Mouse (Mus musculus) effector memory CD4-positive, alpha-beta T cell, adult 7 months (primary cell): ENCODE results near the gene Ppp1r3f. TPM values are rescaled to one million over a fixed set of nuclear protein-coding genes. Genes with fewer than 3 reads are reported as not detected.

Experiments used
- polyA plus RNA-seq: library from polyadenylated mRNA; unstranded; fragments of 100-300 nt; shearing (Covaris generic); gene quantifications from one replicate; pipeline ENCODE4 v1.2.1, GENCODE M21; 2017

Gene Ppp1r3f
- polyA plus RNA-seq = 2.9 TPM

DNA sequence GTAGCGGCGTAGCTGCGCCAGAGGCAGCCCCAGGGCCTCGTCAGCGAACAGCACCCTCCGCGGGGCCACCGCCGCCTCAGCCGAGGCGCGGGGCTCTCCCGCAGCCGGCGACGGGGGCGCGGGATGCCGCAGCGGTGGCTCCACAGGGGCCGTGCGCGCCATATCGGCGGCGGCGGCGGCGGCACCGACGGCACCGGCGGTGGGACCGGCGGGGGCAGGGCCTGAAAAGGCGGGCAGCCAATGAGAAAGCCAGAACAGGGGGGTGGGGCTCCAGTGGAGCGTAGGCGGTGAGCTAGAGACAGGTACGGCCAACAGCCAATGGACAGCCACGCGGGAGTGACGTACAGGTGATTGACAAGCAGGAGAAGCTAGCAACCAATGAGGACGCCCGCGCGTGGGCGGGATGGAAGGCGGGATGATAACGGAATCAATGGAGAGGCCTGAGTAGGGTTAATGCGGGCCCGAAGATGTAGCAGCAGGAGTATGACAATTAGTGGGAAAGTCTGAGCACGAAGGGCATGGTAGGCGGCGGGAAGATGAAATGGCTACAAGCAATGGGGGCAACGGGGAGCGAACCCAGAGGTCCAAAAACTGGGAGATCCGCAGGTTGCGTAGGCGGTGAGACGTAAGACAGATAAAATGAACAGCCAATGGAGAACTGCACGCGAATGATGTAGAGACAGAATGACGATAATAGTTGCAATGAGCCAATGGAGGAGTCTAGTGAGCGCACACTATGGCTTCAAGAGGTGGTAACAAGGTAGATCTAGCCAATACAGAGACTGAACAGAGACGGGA lies at the start of gene Ppp1r3f:
Gene Ppp1r3f, minus strand, starts transcription at position 197 of the 798 bp plus-strand sequence.

DNA sequence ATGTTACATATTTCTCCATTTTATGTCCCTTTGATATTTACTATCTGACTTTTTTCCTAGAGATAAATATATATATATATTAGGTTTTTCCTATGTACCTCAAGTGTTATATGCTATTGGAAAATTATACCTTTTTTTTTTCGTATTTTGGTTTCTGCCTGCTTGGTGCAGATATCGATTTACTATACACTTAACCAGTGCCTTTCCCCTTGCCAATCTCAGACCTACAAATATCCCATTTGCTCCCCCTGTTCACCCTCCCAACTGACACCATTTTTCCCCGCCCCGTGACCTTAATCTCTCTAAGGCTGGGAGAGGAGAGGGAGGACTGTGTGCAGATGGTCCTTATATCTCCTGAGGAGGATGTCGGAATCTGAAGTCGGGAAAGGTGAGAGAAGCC lies 32.7 kb upstream of the Ppp1r3f start, which contains the start of gene Cacna1f:
Gene Cacna1f, plus strand, starts transcription at position 301 of the 400 bp plus-strand sequence.

DNA sequence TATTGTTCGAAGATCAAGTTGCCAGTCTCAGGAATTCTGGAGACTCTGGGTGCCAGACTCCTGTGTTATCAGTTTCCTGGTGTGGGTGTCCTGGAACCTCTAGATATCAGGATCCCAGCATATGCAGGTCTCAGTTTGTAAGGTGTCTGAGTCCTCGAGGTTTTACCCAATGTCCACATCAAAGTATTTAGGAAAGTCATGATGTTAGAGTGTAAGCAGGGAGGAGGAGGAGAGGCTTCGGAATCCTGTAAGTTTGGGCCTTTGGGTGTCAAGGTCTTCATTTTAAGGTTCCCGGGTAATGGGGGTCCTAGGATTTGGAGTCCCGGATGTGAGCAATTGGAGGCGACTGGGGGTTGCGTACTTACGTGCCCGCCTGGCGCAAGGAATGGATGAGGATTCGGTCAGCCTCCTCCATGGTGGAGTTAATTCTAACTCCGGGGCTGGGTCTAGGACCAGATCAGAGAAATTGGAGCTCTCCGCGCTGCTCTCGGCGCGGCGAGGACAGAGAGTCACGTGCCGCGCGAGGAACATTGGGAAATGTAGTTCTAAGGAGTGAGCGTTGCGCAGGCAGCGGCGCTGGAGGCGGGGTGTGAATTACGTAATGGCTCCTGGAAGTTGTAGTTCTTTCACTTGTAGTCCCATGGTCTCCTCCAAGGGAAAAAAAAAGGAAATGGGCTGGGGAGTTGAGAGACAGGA lies 30.9 kb upstream of the Ppp1r3f start, which contains the start of gene Ccdc22:
Gene Ccdc22, minus strand, starts transcription at position 639 of the 696 bp plus-strand sequence.

DNA sequence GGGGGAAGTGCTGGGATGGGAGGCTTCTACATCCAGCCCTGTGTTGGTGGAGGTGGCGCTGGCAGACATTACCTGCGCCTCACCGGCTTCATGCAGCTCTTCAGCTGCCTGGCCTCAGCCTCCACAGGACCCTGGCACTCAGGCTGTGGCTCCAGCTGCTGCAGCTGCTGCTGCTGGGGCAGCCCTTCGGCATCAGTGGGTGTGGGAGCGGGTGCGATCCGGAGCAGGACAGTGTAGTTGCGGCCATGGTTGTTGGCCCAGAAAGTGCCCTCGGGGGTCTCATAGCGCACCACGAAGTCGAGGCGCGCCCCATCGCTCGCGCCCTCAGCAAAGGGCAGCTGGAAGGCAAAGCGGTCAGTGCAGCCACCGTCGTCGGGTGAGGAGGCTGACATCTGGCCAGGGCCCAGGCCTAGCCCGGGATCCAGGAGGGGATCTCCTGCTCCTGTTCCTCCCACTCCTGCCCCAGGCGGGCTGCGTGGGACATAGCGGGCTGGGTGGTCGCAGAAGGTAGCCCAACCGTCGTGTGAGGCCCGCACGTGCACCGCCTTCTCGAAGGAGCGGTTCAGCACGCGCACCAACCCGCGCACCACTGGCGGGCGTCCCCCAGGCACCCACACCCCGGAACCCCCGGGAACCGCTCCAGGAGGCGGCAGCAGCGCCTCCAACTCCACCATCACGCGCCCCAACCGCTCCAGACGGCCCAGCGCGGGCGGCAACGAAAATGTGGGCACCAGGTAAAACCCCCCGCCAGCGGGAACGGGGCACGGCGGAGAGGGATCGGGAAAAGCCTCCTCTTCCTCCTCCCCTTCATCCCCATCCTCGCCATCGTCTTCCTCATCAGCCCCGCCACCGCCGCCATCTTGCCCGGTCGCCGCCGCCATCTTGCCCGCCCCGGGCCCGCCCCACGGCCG lies 652 bp downstream of the Ppp1r3f start, which contains the start of gene Foxp3:
Gene Foxp3, plus strand, starts transcription at position 469 of the 911 bp plus-strand sequence.

Other genes with a start within 250 kb of the Ppp1r3f start
- gene Usp27x, start 198.5 kb downstream of the Ppp1r3f start, polyA plus RNA-seq = 0.38 TPM
- not detected for gene Foxp3, start 639 bp downstream of the Ppp1r3f start, polyA plus RNA-seq
- gene Ccdc22, start 31.2 kb upstream of the Ppp1r3f start, polyA plus RNA-seq = 12.1 TPM
- gene Cacna1f, start 32.8 kb upstream of the Ppp1r3f start, polyA plus RNA-seq = 0.76 TPM
- 0.46 TPM for gene Syp, start 64.2 kb upstream of the Ppp1r3f start, polyA plus RNA-seq
- gene Prickle3, start 83.0 kb upstream of the Ppp1r3f start, polyA plus RNA-seq = 21.7 TPM
- 39.3 TPM for gene Plp2, start 97.1 kb upstream of the Ppp1r3f start, polyA plus RNA-seq
- 0.35 TPM for gene Magix, start 107.0 kb upstream of the Ppp1r3f start, polyA plus RNA-seq
- gene Gpkow, start 122.8 kb upstream of the Ppp1r3f start, polyA plus RNA-seq = 78.2 TPM
- 93.4 TPM for gene Wdr45, start 140.1 kb upstream of the Ppp1r3f start, polyA plus RNA-seq
- gene Gm45208, start 148.0 kb upstream of the Ppp1r3f start, polyA plus RNA-seq = not detected
- 31.4 TPM for gene Praf2, start 154.2 kb upstream of the Ppp1r3f start, polyA plus RNA-seq
- not detected for gene Ccdc120, start 176.6 kb upstream of the Ppp1r3f start, polyA plus RNA-seq
- gene Tfe3, start 188.3 kb upstream of the Ppp1r3f start, polyA plus RNA-seq = 85.1 TPM
- gene Gripap1, start 215.5 kb upstream of the Ppp1r3f start, polyA plus RNA-seq = 124 TPM
- gene Kcnd1, start 248.0 kb upstream of the Ppp1r3f start, polyA plus RNA-seq = not detected